ENCODE assay signal across 15 mouse cellular contexts in genomic region chr3:154082241-154082640, GRCm38 (mm10).
DNase-seq lines count a peak whose midpoint lies in the region; ATAC-seq and TF ChIP-seq lines count a peak whose summit lies in the region.
"Had no signal": no experiment of that assay in that cellular context is flagged by ENCODE, and none has a peak within 500 bp of the region (broad histone marks: within the 10 kb centered on the region; RNA-seq: fewer than 3 reads in every experiment).

No protein-coding gene starts in this region.

- H3K36me3 ChIP-seq in forebrain, embryonic 16.5 days (ENCODE audit: control insufficient read depth, insufficient read depth): no peaks in the 10 kb centered on the region
- no peaks in the 10 kb centered on the region for H3K36me3 ChIP-seq in midbrain, embryonic 10.5 days
- H3K36me3 ChIP-seq: heart, embryonic 12.5 days had no signal

- peaks cover 12% of the 10 kb centered on the region for H3K4me1 ChIP-seq in forebrain, embryonic 16.5 days (replicated peaks; ENCODE audit: control insufficient read depth, insufficient read depth, low read length)
- H3K4me1 ChIP-seq in midbrain, embryonic 10.5 days: peaks cover 30% of the 10 kb centered on the region
- H3K4me1 ChIP-seq: heart, embryonic 12.5 days had no signal

- peak; percentile 39 for ATAC-seq in forebrain, embryonic 16.5 days
- ATAC-seq: lung, postnatal 0 days had no signal

- no peak for TF ChIP-seq CTCF in left cerebral cortex, adult 2 months (IDR thresholded peaks at IDR 0.05)

- H3K4me2 ChIP-seq in forebrain, embryonic 16.5 days (ENCODE audit: low read length): peak overlapping the region; percentile 27
- H3K4me2 ChIP-seq: heart, embryonic 12.5 days; liver, embryonic 11.5 days had no signal

- H3K27me3 ChIP-seq in forebrain, embryonic 16.5 days (replicated peaks; ENCODE audit: control insufficient read depth, insufficient read depth, low read length): no peaks in the 10 kb centered on the region
- no peaks in the 10 kb centered on the region for H3K27me3 ChIP-seq in midbrain, embryonic 10.5 days (ENCODE audit: low read depth, poor library complexity, severe bottlenecking)
- H3K27me3 ChIP-seq: heart, embryonic 12.5 days had no signal

- peak; percentile 19 for DNase-seq in embryo, embryonic 10.5 days (ENCODE audit: low spot score)
- DNase-seq in embryo, embryonic 11 days: no peak
- DNase-seq in midbrain, embryonic 10.5 days (ENCODE audit: low spot score): no peak
- peak; percentile 27 for DNase-seq in retina, embryonic 14.5 days (ENCODE audit: low spot score)
- no peak for DNase-seq in left cerebral cortex, adult 9 months (ENCODE audit: low spot score in 2 of 2)
- DNase-seq in left cerebral cortex, adult 2 months (ENCODE audit: extremely low spot score in 1 of 2, low spot score in 2 of 2): no peak
- no peak for DNase-seq in frontal cortex, adult 2 months (ENCODE audit: extremely low spot score in 1 of 2, low spot score in 1 of 2)
- DNase-seq: cerebellum, adult 2 months; gastrocnemius, postnatal 10 days; right cerebral cortex, postnatal 25 days had no signal

- 13% methylated on average over 9 of the region's 9 CpGs for WGBS in forebrain, embryonic 16.5 days
- WGBS in midbrain, embryonic 10.5 days: 44% methylated on average over 9 of the region's 9 CpGs

- no peak overlapping the region for H3K9ac ChIP-seq in forebrain, embryonic 16.5 days (replicated peaks; ENCODE audit: low read depth, low read length)
- H3K9ac ChIP-seq: heart, embryonic 12.5 days had no signal

- intact Hi-C loops in left cerebral cortex, adult 2 months (cut with DNase I): no loop called here

- H3K27ac ChIP-seq in forebrain, embryonic 16.5 days (ENCODE audit: low read length): no peak overlapping the region
- H3K27ac ChIP-seq in midbrain, embryonic 10.5 days (replicated peaks): peak overlapping the region; percentile 65
- H3K27ac ChIP-seq in left cerebral cortex, adult 2 months: no peak overlapping the region

- H3K4me3 ChIP-seq in forebrain, embryonic 16.5 days (replicated peaks; ENCODE audit: low read length): no peak overlapping the region
- no peak overlapping the region for H3K4me3 ChIP-seq in midbrain, embryonic 10.5 days
- H3K4me3 ChIP-seq in left cerebral cortex, adult 2 months: no peak overlapping the region
- H3K4me3 ChIP-seq: erythroblast, embryonic 14.5 days; heart, embryonic 12.5 days had no signal

- H3K9me3 ChIP-seq in forebrain, embryonic 16.5 days (ENCODE audit: control insufficient read depth, low read length): no peaks in the 10 kb centered on the region
- H3K9me3 ChIP-seq in midbrain, embryonic 10.5 days (replicated peaks): no peaks in the 10 kb centered on the region
- H3K9me3 ChIP-seq: heart, embryonic 12.5 days had no signal

Comparison
In these comparisons a context has a peak if more than half of its experiments do, and no peak if none do; other contexts are left out.
1. DNase-seq: peak in embryo, embryonic 10.5 days (single experiment) and retina, embryonic 14.5 days (single experiment); none in embryo, embryonic 11 days (single experiment), midbrain, embryonic 10.5 days (single experiment), left cerebral cortex, adult 9 months (0 of 2), left cerebral cortex, adult 2 months (0 of 2) and frontal cortex, adult 2 months (0 of 2).